In genomic region chr9:70954226-70954625, GRCm38 (mm10) we compare ENCODE assay signal across 21 mouse cellular contexts. TPM values are rescaled to one million over a fixed set of nuclear protein-coding genes. Genes with fewer than 3 reads are reported as not detected.
DNase-seq lines count a peak whose midpoint lies in the region; ATAC-seq and TF ChIP-seq lines count a peak whose summit lies in the region.
"Had no signal": no experiment of that assay in that cellular context is flagged by ENCODE, and none has a peak within 500 bp of the region (broad histone marks: within the 10 kb centered on the region; RNA-seq: fewer than 3 reads in every experiment).

No protein-coding gene starts in this region.

- no peak overlapping the region for H3K4me3 ChIP-seq in heart, embryonic 10.5 days
- H3K4me3 ChIP-seq in left cerebral cortex, adult 2 months, result no peak overlapping the region
- H3K4me3 ChIP-seq in midbrain, postnatal 0 days (ENCODE audit: low read depth, low read length), result no peak overlapping the region
- no peak overlapping the region for H3K4me3 ChIP-seq in midbrain, embryonic 10.5 days
- H3K4me3 ChIP-seq: embryonic facial prominence, embryonic 12.5 days; forebrain, embryonic 15.5 days; hindbrain, embryonic 13.5 days had no signal

- H3K9me3 ChIP-seq in heart, embryonic 10.5 days, result no peaks in the 10 kb centered on the region
- H3K9me3 ChIP-seq in midbrain, postnatal 0 days (ENCODE audit: low read length), result no peaks in the 10 kb centered on the region
- H3K9me3 ChIP-seq in midbrain, embryonic 10.5 days (replicated peaks), result no peaks in the 10 kb centered on the region
- H3K9me3 ChIP-seq: embryonic facial prominence, embryonic 12.5 days; forebrain, embryonic 15.5 days; G1E; hindbrain, embryonic 13.5 days had no signal

- no peak overlapping the region for H3K27ac ChIP-seq in heart, embryonic 10.5 days
- H3K27ac ChIP-seq in left cerebral cortex, adult 2 months, result peak overlapping the region; percentile 42
- H3K27ac ChIP-seq in midbrain, postnatal 0 days (ENCODE audit: low read depth, low read length), result no peak overlapping the region
- H3K27ac ChIP-seq in midbrain, embryonic 10.5 days (replicated peaks), result no peak overlapping the region
- H3K27ac ChIP-seq: embryonic facial prominence, embryonic 12.5 days; forebrain, embryonic 15.5 days; hindbrain, embryonic 13.5 days had no signal

- H3K27me3 ChIP-seq in heart, embryonic 10.5 days (ENCODE audit: insufficient read depth, poor library complexity, severe bottlenecking), result no peaks in the 10 kb centered on the region
- H3K27me3 ChIP-seq in midbrain, postnatal 0 days (ENCODE audit: insufficient read depth, low read length), result no peaks in the 10 kb centered on the region
- H3K27me3 ChIP-seq in midbrain, embryonic 10.5 days (ENCODE audit: low read depth, poor library complexity, severe bottlenecking), result no peaks in the 10 kb centered on the region
- H3K27me3 ChIP-seq: embryonic facial prominence, embryonic 12.5 days; forebrain, embryonic 15.5 days; hindbrain, embryonic 13.5 days had no signal

- DNase-seq in cerebellum, postnatal 10 days, result peak; percentile 59 to 75
- DNase-seq in cerebellum, adult 9-10 months, result no peak
- peak; percentile 73 for DNase-seq in heart, embryonic 10.5 days (ENCODE audit: low spot score)
- no peak for DNase-seq in heart, postnatal 36 days
- DNase-seq in left cerebral cortex, adult 2 months (ENCODE audit: extremely low spot score in 1 of 2, low spot score in 2 of 2), result no peak
- no peak for DNase-seq in left cerebral cortex, adult 11 months (ENCODE audit: low spot score)
- DNase-seq in midbrain, postnatal 0 days (ENCODE audit: low spot score), result peak; percentile 37
- no peak for DNase-seq in midbrain, embryonic 10.5 days (ENCODE audit: low spot score)
- DNase-seq: adrenal gland, postnatal 10 days; B cell, adult 2 months; cerebellum, adult 11-12 months; cerebellum, postnatal 25 days; gastrocnemius, postnatal 14 days; heart, postnatal 10 days had no signal

- WGBS in heart, embryonic 10.5 days, result 85% methylated on average over 3 of the region's 3 CpGs
- WGBS in midbrain, postnatal 0 days, result 74% methylated on average over 3 of the region's 3 CpGs
- 85% methylated on average over 3 of the region's 3 CpGs for WGBS in midbrain, embryonic 10.5 days

- H3K36me3 ChIP-seq in heart, embryonic 10.5 days, result no peaks in the 10 kb centered on the region
- no peaks in the 10 kb centered on the region for H3K36me3 ChIP-seq in midbrain, postnatal 0 days (ENCODE audit: insufficient read depth, low read length)
- no peaks in the 10 kb centered on the region for H3K36me3 ChIP-seq in midbrain, embryonic 10.5 days
- H3K36me3 ChIP-seq: embryonic facial prominence, embryonic 12.5 days; forebrain, embryonic 15.5 days; G1E; hindbrain, embryonic 13.5 days had no signal

- peaks cover 15% of the 10 kb centered on the region; the same call in 1 of the 2 replicates for H3K4me1 ChIP-seq in heart, embryonic 10.5 days
- H3K4me1 ChIP-seq in midbrain, postnatal 0 days (ENCODE audit: insufficient read depth, low read length), result no peaks in the 10 kb centered on the region; the same call in 1 of the 2 replicates
- H3K4me1 ChIP-seq in midbrain, embryonic 10.5 days, result no peaks in the 10 kb centered on the region
- H3K4me1 ChIP-seq: embryonic facial prominence, embryonic 12.5 days; forebrain, embryonic 15.5 days had no signal

- no peak for TF ChIP-seq CTCF in left cerebral cortex, adult 2 months (IDR thresholded peaks at IDR 0.05)
- no peak for TF ChIP-seq CTCF in midbrain, postnatal 0 days (IDR thresholded peaks at IDR 0.05)

- H3K4me2 ChIP-seq in midbrain, postnatal 0 days (ENCODE audit: low read depth, low read length, poor library complexity, severe bottlenecking), result no peak overlapping the region
- H3K4me2 ChIP-seq: embryonic facial prominence, embryonic 12.5 days; forebrain, embryonic 15.5 days; hindbrain, embryonic 13.5 days had no signal

- ATAC-seq in midbrain, postnatal 0 days (ENCODE audit: low FRiP score), result no peak
- ATAC-seq: CD4-positive, CD25-positive, alpha-beta regulatory T cell, adult 4 months; forebrain, embryonic 15.5 days had no signal

- intact Hi-C loops in heart, postnatal 36 days (cut with DNase I), result no loop called here
- intact Hi-C loops in left cerebral cortex, adult 2 months (cut with DNase I), result no loop called here

- H3K9ac ChIP-seq in midbrain, postnatal 0 days (replicated peaks; ENCODE audit: low read length, poor library complexity, severe bottlenecking), result no peak overlapping the region
- H3K9ac ChIP-seq: embryonic facial prominence, embryonic 12.5 days; forebrain, embryonic 15.5 days; hindbrain, embryonic 13.5 days had no signal

RNA-seq across cellular contexts. Expression of gene Lipc, which starts 2.2 kb away (rescaled TPM):
- polyA plus RNA-seq in heart, embryonic 10.5 days (2016; fragmentation: Nextera tagmentation; extraction: Ambion mirVana), result 0.11 and 1.9 TPM in 2 replicates
- not detected for total RNA-seq in heart, postnatal 36 days (2021)
- under 1 TPM in 1 of 2 experiments, not detected in 1; 0.20 TPM for total RNA-seq in left cerebral cortex, adult 2 months (2021)
- not detected in 2 replicates for total RNA-seq in midbrain, postnatal 0 days (2014; rRNA removed)
- 0.18 TPM in 1 of 2 replicates, not detected in the other for polyA plus RNA-seq in midbrain, postnatal 0 days (2015; fragmentation: Nextera tagmentation; extraction: Ambion mirVana)
- not detected in 2 replicates for polyA plus RNA-seq in midbrain, embryonic 10.5 days (2016; fragmentation: Nextera tagmentation; extraction: Ambion mirVana)
- total RNA-seq: gastrocnemius, adult 18-20 months; gastrocnemius, postnatal 14 days had no signal
- polyA plus RNA-seq: CD4-positive, CD25-positive, alpha-beta regulatory T cell, adult 4 months; embryonic facial prominence, embryonic 12.5 days; forebrain, embryonic 11.5 days; forebrain, embryonic 15.5 days; G1E; hindbrain, embryonic 13.5 days had no signal

Comparison
In these comparisons a context has a peak if more than half of its experiments do, and no peak if none do; other contexts are left out.
1. DNase-seq: peak in cerebellum, postnatal 10 days (2 of 2), heart, embryonic 10.5 days (single experiment) and midbrain, postnatal 0 days (single experiment); none in cerebellum, adult 9-10 months (single experiment), heart, postnatal 36 days (0 of 2), left cerebral cortex, adult 2 months (0 of 2), left cerebral cortex, adult 11 months (single experiment) and midbrain, embryonic 10.5 days (single experiment).